Mouse (Mus musculus): ENCODE results near the gene Gipc2.

Gipc2 gene

DNA sequence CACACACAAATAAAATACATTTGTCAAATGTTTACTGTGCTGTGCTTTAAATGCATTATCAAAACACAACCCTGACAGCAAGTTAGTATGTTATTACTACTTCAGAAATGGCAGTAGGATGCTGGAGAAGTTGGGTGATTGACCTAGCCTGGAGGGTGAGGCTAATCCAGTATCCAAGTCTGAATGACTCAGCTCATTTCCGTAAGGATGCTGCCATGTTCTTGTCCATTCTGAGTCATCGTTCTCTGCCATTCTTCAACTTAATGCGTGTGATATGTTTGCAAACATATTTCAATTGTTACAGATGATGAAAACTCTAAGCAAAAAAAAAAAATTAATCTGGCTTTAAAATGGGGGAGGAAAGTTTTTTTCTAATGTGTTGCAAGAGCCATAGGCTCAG is 84.6 kb downstream of the Gipc2 start:
- DNase-seq (ENCODE audit: low spot score in 2 of 2), result no peak

GRCm38 (mm10) chr3:152076088-152076487 is 89.9 kb downstream of the Gipc2 start:
- no peak for DNase-seq (ENCODE audit: low spot score in 2 of 2)

- no peak for DNase-seq (ENCODE audit: low spot score in 2 of 2)
Measured at GRCm38 (mm10) chr3:152069001-152069400, 97.0 kb downstream of the Gipc2 start.

GRCm38 (mm10) chr3:152068311-152068710 is 97.7 kb downstream of the Gipc2 start:
- DNase-seq (ENCODE audit: low spot score in 2 of 2), result no peak

DNA sequence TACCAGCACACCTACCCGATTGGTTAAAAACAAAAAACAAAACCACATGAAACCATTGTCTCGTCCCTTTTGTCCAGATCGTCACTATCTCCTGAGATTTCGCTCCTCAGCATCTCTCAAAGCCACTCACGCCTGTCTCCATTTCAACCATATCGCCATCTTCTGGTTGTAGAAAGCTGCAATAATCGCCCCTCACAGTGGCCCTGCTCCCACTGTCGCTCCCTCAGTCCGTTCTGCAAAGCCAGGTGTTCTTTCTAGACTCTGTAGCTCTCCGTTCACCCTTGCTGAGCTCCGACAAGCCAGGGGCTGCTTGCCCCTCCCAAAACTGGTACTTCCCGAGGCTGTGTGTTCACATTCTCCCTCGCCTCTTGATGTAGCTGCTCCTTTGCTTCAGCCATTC is 99.3 kb downstream of the Gipc2 start:
- no peak for DNase-seq (ENCODE audit: low spot score in 2 of 2)

DNA sequence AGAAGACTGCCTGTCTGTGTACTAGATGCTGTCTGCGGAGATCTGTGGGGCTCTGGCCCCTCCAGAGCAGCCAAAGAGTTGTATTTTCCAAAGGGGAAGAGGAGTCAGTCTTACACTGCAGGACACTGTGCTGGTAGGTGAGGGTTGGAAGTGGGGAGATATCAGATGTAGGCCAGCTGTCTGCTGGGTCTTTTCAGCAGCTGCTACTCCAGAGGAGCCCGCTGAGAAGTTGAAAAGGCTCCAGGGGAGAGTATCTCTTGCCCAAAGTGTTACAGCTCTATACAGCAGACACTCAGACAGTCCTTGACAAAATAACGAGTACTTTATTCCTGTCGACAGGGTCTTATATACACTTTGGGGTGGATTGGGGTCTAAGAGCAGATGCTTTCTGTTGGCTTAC is 100.2 kb downstream of the Gipc2 start:
- DNase-seq (ENCODE audit: low spot score in 2 of 2), result no peak

GRCm38 (mm10) chr3:152064166-152064565 is 101.9 kb downstream of the Gipc2 start:
- no peak for DNase-seq (ENCODE audit: low spot score in 2 of 2)

GRCm38 (mm10) chr3:152062806-152063205 is 103.2 kb downstream of the Gipc2 start:
- DNase-seq (ENCODE audit: low spot score in 2 of 2), result no peak

- no peak for DNase-seq (ENCODE audit: low spot score in 2 of 2)
Measured at GRCm38 (mm10) chr3:152061145-152061544, 104.9 kb downstream of the Gipc2 start.

- no peak for DNase-seq (ENCODE audit: low spot score in 2 of 2)
Measured at GRCm38 (mm10) chr3:152058235-152058634, 107.8 kb downstream of the Gipc2 start.

GRCm38 (mm10) chr3:152054260-152054659 is 111.8 kb downstream of the Gipc2 start:
- DNase-seq (ENCODE audit: low spot score in 2 of 2), result no peak

DNA sequence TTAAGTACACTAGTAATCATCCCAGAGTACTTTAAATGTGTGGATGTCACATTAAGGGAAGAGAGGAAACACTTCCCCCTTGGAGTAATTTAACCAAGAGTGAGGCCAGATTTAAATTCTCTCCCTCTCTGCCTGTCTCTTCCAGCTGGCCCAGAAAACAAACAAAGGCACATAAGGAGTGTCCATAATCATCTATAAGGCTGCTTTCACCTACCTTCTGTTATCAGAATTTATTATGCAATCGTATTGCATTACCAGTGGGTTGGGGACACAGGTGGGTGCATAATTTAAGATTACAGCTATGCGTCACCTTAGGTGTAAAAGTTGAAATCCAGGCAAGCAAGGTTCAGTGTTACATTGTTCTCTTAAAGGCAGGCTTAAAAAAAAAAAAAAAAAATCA is 114.1 kb downstream of the Gipc2 start:
- no peak for DNase-seq (ENCODE audit: low spot score in 2 of 2)

GRCm38 (mm10) chr3:152047914-152048313 is 118.1 kb downstream of the Gipc2 start:
- no peak for DNase-seq (ENCODE audit: low spot score in 2 of 2)

DNA sequence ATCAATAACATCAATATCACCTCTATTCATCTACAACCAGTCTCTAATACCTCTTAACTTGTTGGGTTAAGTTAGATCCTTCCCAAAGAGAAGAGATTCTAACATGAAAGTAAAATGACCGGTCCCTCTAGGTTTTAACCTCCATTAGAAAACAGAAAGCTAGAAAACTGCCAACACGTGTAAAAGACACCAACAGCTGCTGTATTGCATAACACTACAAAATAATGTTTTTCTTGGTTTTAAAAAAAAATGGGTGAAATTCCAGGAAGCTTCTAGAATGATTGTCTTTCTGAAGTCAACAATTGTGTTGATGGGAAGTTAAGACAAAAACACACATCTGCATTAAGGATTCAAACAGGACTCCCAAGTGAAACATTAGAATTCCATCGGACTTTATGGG is 119.1 kb downstream of the Gipc2 start:
- DNase-seq (ENCODE audit: low spot score in 2 of 2), result no peak
